Mouse (Mus musculus) cerebellum, postnatal 14 days (tissue): Measurements from ENCODE around the gene Exoc3l.
A peak's percentile ranks its signal among the peaks of the same experiment; 100 is the strongest.

Source experiments
- DNase-seq, 2 experiments: peaks; one replicate each; pipeline ENCODE4 v3.0.0; 2021; ENCODE audit warnings: mixed read lengths in 2 of 2

Exoc3l gene

DNA sequence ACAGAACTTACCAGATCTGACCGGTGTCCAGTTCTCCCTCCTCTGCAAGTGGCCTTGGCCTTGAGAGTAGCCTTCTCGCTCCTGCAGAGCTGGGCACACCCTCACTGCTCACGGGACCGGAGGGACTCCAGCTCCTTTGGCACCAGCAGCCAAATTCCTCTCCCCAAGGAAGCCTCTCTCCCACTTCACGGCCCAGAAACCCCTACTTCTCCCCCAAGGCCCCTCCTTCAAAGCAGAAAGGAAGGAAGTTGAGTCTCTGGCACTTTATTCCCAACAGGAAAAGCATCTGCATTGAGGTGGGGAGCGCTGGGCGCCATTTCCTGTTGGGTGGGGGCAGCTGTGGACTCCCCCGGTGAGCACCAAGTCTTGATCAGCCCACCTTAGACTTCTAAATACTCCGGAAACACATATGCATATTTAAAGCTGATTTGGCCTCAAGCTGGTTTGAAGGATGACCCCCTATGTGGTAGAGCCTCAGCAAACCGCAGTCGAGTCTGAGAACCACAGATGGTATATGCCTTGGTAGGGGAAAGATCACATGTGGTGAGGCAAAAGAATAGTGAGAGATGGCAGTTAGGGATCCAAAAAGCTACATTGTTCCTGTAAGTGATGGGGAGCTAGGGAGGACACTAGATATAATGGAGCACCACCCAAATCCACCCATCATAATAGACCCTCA, at the start of gene Exoc3l:
Exoc3l (minus strand) TSS at position 207 of the 679 bp plus-strand sequence.
- no peak for DNase-seq

DNA sequence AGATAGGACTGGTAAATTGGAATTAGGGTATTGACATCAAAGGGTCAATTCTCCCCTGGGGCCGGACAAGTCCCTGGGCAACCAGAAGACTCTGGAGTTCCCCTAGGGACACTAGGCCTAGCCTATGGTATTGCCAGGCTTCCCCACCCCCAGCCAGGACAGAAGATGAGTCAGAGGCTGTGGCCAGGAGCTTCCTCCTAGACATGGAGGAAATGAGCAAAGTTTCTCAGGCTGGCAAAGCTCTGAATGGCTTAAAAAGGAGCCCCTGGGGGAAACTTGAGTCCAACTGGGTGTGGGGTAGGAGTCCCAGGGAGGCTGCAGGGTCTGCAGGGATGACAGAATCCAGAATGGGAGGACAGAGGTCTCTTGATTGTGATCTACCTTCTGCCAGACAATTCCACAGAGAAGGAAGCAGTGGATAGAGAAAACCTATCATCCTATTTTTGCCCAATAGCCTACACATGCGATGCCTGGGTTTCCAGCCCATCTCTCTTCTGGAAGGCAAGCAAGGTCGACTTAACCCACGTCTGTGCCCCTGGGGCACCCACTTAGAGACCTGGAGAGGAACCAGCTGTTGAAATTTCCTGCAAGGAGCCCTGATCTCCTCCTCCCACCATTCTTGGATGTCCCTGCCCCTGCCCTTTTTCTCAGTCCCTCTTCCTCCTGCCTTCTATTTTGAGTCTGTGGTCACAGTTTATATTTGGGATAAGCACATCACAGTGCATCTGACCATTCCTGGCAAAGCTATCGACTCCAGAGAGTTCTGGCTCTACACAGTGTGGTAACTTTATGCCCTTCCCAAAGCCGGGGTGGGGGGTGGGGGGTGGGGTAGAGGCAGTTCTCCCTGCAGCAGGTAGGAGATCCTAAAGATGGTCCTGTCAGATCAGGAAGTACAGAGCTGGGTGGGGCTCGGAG, 49.4 kb upstream of the Exoc3l start:
- DNase-seq: no peak

DNA sequence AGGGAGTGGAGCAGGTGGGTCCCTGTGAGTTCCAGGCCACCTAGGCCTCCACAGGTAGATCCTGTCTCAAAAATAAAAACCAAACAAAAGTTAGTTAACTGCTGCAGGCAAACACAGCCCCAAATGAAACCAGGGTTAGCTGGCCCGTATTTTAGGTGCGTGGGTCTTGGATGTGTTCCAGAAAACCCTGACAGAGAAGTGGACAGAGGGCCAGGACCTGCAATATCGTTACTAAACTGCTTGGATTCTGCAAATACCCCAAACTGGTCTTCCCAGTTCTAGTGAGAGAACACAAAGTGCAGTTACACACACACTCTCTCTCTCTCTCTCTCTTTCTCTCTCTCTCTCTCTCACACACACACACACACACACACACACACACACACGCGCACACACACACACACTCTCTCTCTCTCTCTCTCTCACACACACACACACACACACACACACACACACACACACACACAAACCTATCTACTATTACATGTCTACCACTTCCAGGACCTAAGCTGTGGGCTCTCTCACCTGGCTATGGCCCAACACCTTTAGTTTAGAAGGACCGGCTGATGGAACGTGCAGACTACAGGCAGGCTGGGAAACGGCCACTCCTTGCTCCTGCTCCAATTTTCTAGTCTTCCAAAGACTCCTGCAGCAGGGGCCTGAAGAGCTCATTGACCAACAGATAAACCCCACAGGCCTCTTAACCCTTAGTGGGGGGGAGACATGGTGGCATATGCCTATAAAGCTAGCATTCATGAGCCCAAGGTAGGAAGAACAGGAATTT, 48.1 kb upstream of the Exoc3l start:
- no peak for DNase-seq

DNA sequence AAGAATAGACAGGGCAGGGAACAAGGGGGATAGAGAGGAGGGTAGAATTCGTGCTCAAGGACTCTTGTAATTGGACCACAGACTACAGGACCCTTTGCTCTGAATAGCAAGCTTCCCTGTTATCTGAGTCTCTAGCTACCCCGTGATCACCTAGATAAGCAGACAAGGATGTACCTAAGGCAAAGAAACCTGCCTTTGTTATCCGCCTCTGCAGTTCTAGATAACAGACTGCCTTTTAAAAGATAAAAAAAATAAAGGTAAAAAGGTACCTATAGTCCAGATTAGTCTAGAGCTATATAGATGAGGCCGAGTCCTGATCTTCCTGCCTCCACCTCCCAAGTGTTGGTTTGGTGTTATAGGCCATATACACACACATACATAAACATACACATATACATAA, 46.9 kb upstream of the Exoc3l start:
- no peak for DNase-seq

DNA sequence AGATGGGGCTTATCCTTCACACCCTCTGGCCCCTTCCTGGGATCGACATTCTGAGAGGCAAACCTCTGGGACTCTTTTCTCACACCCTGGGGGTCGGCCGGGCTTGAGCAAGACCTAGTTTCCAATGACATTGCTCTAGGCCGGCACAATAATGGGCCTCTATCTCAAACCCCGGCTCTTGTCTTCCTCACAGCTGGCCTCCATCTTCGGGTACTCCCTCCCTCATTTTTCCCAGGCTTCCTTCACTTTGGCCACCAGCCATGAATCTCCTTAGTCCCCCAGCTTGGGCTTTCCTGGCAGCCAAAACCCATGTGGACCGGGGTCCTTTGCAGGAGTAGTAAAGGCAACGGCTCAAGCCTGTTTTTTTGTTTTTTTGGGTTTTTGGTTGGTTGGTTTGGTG, 45.5 kb upstream of the Exoc3l start:
- DNase-seq: no peak

DNA sequence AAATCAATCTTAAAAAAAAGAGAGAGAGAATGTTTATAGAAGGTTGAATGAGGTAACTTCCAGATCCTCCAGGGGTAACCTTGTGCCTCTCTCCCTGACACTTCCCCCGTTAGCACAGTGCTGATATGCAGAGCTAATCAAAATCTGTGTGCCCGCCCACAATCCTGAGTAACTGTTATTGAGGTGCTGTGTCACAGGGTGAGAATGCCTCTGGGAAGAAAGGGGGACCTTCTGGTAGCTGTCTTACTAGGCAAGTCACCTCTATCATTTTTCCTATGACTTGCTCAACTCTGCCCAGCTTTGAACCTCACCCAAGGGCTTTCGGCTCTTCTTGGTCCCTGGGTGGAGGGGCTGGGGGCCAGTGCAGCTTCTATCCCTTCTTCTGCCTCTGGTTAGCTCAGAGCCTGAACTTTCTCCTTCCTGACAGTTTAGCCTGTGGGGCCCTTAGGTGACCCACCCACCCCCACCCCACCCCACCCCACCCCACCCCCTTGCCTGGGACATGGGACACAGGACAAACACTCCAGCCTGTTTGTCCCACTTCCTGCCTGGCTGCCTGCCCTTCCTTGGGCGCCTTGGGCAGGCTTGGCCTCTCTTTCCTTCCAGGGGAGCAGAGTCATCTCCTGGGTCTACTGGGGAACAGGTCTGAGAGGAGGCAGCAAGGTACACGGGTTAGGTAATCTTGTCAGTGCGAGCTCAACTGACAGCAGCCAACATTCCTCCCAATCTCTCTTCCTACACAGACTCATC, 44.2 kb upstream of the Exoc3l start:
- no peak for DNase-seq

DNA sequence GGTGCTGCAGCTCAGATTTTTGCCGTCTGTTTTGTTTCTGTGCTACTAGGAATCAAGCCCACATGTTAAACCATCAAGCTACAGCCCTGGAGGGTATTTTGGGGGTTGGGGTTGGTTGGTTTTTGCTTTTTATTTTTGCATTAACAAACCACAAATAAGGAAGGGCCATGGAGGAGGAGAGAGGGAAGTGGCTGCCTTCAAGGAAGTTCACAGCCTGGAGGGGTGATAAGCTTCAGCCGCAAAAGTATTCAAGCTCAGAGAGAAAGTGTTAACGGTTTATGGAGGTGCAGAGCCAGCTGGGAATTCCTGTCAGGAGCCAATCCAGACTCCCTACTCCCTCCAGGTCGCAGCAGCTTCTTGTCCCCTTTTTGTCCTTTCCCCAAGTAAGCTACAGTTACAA, 43.1 kb upstream of the Exoc3l start:
- no peak for DNase-seq

DNA sequence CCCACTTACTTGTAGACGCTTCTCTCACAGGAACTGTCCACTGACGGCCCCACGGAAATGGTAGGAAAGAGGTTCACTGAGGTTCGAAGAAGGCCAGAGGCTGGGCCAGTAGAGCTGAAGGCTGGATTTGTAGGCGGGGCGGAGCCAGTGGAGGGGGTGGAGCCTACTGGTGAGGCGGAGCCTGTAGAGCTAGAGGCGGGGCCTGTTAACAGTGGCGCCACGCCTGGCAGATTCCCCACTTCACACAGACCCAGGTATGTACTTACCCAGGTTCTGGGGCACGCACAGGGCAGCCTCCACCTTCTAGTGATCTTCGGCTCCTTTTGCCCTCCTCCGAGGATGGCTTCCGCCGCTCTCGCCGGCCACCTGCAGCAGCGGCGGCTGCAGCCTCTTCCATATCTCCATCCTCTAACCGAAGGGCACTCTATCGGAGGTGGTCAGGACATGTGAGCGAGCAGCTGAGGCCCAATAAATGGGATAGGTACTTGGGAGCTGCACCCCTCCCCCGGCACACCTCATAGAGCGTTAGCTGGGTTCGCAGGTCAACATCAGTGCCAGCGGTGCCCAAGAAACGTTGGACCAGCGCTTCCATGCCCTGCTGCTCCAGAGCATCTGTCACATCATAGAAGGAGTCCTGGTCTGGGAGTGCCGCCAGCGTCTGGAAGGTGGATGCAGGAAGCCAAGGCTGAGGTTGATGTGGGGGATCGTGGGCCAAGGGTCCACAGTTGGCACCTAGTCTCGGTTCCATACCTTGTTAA, 40.7 kb upstream of the Exoc3l start:
- DNase-seq: no peak

DNA sequence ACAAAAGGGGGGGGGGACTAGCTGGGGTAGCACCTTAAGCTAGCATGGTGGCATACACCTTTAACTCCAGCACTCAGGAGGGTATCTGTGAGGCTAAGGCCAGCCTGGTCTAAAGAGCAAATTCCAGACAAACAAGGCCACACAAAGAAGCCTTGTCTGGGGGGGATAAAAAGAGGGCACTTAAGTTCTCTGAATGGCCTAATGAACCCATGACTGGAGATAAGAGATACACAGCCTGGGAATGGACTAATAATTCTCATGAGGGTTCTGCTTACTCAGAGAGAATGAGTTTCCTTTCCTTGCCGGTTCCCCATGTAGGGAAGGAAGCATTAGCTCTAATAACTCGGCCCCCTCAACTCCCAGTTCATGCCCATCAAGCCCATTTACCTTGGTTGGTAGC, 36.6 kb upstream of the Exoc3l start:
- no peak for DNase-seq

DNA sequence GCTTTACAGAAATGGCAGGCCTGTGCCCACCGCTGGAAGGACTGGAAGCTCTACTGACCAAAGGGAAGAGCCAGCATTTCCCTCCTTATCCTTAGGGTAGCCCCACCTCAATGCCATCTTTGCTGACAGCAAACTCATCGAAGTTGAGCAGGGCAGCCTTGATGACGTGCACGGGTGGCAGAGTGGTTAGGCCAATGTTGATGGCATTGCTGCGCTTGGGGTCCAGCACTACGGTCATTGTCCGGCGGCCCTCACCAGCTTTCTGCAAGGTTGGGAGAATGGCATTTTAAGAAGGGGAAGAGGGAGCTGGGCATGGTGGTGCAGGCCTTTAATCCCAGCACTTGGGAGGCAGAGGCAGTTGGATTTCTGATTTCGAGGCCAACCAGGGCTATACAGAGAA, 36.0 kb upstream of the Exoc3l start:
- DNase-seq: no peak

DNA sequence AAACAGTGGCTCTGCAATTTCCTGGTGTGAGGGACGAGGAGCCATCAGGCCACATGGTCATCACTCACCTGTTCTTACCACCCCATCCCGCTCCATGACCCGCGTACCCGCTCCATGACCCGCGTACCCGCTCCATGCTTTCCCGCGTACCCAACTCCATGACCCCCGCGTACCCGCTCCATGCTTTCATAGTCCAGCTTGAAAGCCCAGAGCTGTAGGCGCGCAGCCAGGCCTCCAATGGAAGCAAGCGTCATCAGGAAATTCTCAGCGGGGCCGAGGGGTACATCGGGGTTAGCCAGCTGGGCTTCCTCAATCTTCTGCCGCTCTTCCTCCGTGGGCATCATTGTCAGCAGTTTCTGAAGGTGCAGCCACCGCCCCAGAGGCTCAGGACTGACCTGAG, 35.6 kb upstream of the Exoc3l start:
- DNase-seq: no peak

DNA sequence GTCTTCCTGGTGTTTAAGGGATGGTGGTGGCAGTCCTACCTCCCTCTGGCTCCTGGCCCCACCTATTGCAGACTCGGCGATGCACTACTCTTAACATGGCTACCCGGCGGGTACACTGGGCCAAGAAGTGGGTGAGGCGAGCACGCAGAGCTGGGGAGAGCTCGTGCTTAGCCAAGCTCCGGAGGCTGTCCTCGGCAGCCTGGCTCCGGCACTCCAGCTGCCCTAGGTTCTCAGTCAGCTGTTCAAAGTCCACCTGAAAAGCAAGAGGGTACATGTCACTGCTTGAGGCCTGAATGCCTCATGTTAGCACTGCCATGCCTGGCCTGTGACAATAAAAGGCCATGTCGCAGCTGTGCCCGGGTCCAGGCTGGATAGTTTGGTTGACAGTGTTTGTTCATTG, 34.4 kb upstream of the Exoc3l start:
- no peak for DNase-seq

DNA sequence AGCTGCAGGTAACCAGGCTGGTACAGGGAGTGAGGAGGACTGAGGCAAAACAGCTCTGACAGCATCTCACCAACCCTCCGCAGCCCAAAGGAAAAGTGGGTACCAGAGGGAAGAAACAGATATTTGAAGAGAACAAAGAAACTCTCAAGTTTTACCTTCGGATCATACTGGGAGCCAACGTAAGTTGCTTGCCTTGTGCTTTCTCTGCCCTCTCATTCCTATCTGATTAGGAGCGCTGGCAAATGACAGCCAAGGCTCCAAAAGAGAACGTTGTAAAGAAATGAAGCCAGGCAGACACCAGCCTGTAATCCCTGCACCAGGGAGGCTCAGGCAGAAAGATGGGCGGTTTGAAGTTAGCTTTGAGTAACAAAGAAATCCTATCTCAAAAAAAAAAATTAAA, 31.1 kb upstream of the Exoc3l start:
- DNase-seq: no peak

DNA sequence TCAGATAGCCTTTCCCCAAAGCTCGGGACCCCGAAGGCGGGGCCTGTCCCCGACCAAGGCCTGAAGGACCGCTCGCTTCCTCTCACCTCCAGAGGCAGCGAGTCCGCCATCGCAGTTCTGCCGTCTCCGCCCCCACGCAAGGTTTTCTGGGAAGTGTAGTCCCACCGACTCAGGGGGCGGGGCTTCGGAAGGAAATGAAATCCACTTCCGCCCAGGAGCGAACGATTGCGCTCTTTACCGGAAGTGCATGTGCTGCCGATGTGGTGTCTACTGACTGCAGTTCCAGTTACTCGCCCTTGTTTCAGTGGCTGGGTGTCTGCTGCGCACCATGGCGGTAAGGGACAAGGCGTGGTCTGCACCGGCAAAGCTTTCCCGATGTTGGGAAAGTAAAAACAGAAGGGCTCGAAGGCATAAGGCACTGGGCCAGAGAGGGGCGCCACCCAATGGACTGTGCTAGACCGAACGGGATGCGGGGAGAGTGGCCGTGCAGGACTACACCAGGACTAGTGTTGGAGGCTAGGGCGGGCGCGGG, 30.3 kb upstream of the Exoc3l start, which contains the start of the genes Lrrc29 and Tmem208:
Lrrc29 (minus strand) TSS at position 138 of the 532 bp plus-strand sequence.
Tmem208 (plus strand) TSS at position 214 of the 532 bp plus-strand sequence.
- peak; percentile 99 for DNase-seq

DNA sequence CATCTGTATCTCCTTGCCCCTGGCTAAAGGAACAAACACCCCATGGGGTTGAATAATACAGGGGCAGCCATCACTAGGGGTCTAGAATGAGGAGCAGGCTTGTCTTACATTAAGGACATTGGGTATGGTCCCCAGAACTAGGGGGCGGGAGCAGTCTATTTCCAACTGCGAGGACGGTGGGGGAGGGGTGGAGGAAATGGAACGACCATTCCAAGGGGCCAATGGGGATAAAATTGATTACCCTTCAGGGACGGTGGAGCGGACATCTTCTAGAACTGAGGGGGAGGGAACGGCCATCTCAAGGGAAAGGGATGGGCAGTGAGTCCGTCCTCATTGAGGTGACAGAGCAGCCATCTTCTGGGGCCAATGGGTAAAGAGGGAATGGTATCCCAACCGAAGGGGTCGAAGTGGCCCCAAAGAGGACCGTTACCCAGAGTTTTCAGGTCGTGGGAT, 29.8 kb upstream of the Exoc3l start:
- peak in 1 of 2 experiments; percentile 72 for DNase-seq

DNA sequence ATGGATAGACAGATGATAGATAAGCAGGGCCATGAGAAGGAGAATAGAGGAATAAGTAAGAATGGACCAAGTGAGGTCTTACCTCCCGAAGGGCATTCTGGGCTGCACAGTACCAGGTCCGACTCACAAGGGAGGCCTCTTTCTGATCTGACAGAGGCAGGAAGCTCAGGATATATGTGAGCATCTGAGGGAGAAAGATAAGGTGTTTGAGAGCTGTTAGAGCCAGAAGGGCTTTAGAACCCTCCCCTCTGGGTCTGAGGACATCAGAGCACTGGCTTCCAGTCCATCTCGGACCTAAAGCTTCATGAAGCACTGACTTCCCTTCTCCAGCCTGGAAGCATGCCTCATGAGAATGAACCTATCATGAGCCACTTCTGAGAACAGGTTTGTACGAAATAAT, 27.3 kb upstream of the Exoc3l start:
- no peak for DNase-seq

DNA sequence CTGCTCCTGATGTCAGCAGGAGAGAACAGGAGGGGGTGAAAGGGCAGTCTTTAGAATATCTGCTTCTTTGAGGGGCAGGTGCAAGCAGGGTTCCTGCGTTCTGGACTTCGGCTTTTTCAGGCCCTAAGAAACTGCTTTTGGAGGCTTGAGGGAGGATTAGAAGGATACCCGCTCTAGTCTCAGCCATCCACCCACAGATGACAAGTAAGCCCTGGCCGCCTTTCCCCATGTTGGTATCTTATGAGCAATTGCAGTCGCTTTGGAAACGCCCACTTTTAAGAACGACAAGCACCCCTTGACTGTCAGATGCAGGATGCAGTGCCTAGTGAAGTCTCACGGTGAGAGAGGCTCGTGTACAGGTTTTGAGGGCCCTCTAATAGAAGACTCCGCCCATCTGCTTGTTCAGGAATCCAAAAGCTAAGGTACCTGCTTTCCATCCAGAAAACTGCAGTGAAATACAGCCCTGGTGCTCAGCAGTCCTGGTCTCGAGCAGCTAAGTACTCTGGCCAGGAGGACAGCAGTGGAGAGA, 22.8 kb upstream of the Exoc3l start:
- DNase-seq: no peak

DNA sequence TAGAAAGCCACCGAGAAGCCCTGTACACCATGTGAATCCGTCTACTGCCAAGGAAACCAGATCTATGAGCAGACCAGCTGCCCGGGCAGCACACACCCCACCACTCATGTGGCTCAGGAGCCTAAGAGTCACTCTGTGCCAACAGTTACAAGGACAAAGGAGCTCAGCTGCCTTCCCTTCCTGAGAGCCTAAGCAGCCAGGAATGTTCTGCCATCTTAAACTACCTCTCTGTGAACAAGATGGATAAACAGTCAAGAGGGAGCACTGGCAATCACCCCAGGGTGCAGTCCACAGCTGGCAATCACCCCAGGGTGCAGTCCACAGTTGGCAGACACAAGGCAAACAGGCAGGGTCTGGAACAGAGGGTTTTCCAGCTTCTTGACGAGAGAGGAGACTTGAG, 22.0 kb upstream of the Exoc3l start:
- DNase-seq: no peak

DNA sequence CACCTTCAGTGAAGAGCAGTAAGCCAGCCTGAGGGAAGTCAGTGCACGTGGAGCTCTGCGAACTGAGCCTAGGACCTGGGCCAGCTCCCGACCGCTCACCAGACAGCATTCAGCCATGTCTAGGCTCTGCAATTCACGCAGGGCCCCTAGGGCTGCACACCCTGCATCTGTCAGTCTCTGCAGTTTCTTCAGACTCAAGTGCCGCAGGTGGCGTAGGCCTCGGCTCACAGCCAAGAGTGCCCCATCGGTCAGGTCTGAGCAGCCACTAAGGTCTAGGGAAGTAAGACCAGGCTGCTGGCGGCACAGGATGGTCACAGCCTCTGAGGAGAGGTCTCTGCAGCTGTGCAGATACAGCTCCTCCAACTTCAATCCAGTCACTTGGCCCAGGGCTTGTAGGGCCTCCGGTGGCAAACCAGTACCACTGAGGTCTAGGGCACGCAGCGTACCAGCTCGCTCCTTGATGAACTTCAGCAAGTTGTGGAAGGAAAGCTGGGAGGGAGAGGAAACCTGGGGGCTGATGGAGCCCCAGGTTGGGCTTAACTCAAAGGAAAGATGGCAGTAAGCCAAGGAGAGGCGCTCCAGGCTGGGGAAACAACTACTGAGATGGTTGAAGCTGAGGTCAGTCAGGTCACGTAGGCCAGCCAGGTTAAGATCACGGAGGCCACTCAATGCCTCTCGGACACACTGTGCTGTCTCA, 19.3 kb upstream of the Exoc3l start:
- DNase-seq: no peak

DNA sequence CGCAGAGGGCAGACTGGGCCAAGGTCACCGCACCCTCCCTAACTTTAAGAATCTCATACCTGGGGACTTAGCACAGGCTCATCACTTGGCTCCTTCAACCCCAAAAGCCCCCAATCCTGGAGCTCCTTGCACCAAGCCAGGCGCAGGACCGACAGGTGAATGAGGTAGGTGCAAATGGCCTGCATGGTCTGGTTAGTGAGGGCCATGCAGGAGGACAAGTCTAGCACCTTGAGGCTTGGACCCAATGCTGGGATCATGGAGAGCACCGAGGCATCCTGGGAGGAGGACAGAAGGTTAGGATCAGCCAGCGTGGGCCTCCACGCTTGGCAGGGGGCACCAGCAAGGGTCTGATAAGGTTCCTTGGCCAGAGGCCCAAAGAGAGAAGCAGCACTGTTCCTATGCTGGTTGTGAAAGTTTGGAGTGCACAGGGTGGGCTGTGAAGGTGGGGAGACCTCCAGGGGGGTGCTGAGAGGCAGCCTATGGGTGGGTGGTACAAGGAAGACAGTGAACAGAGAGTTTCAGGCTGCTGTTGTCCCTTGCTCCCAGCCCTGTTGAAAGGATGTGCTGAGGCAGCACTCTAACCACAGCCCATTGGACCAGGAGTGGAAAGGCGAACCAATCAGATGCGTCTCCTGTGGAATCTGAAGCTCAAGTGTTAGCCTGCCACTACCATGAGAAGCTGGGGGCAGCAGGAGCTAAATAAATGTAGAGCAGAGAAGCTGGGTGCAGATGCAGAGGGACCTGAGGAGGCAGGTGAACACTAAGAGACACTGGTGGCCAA, 17.9 kb upstream of the Exoc3l start:
- DNase-seq: no peak
